Mouse (Mus musculus) adrenal gland, postnatal 10 days (tissue): ENCODE measurements around the gene Epn2. TPM values are rescaled to one million over a fixed set of nuclear protein-coding genes. Genes with fewer than 3 reads are reported as not detected.

Experiments used
- DNase-seq: peaks from one replicate; pipeline ENCODE4 v3.0.0; 2021; ENCODE audit warnings: mixed read lengths
- total RNA-seq, 2 experiments: library from RNA; stranded (reverse); gene quantifications; 2 replicates each; pipeline ENCODE4 v1.2.3; 2021

Epn2 gene
- total RNA-seq, 2 experiments from 2014 or later = 32.2 to 36.8 TPM

GRCm38 (mm10) chr11:61537362-61537761, 42.1 kb downstream of the Epn2 start:
- DNase-seq = no peak

- no peak for DNase-seq
These were observed 42.5 kb downstream of the Epn2 start for GRCm38 (mm10) chr11:61536952-61537351.

GRCm38 (mm10) chr11:61535530-61535929, 44.0 kb downstream of the Epn2 start:
- no peak for DNase-seq

DNA sequence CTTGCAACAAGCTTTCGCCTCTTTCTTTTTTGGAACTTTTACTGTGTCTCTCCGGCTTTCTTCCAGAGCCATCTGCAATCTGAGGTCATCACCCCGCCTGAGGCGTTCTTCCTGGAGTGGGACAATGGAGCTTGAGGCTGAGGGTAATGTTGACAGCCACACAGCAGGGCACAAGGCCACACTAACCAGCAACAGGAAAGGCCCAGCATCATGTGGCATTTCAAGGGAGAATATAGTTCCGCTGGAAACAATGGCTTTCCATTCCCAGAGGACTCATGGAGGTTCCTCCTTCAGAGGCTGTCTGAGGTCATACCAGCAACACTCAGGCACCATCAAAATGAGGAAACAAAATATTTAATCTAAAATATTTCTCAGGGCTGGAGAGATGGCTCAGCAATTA, 45.9 kb downstream of the Epn2 start:
- DNase-seq = peak; percentile 25

DNA sequence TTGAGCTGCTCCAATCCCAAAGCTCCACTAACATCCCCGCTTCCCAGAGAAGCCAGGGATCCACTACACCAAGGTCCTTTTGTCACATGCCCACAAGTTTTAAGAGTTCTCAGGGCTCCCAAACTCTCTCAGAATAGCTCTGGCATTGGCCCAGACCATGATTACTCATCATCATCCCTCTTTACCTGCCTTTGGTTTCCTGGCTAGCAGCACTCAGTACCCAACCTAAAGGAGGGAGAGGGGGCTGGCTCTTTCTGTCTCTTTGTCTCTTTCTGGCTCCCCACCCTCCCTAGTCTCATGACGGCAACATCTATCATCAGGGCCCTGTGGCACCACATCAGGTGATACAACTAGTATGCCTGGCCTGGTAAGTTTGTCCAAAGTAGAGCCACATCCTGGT, 46.7 kb downstream of the Epn2 start:
- DNase-seq = peak; percentile 31

- peak; percentile 26 for DNase-seq
These were observed 50.2 kb downstream of the Epn2 start for GRCm38 (mm10) chr11:61529268-61529713.

DNA sequence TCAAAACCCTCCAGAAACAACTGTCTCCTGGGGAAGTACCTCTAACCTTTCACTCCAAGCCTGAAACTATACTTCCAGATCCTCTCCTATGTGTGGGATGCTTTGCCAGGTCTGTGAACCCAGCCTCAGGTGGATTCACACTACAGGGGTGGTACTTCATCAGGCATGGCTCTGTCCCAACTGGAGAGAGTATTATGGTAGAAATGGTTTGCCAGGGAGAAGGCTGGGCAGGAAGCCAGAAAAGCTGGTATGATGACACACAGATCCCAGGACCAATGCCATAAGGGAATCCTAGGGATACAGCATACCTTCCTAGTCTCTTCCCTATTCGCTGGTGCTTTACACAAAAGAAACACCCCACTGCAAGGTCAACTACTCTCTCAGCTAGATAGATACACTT, 52.6 kb downstream of the Epn2 start:
- peak; percentile 62 for DNase-seq

- DNase-seq = no peak
These were observed 59.9 kb downstream of the Epn2 start for GRCm38 (mm10) chr11:61519484-61520107.

- DNase-seq = no peak
These were observed 60.6 kb downstream of the Epn2 start for GRCm38 (mm10) chr11:61518871-61519270.

- DNase-seq = no peak
These were observed 61.5 kb downstream of the Epn2 start for GRCm38 (mm10) chr11:61517971-61518370.

DNA sequence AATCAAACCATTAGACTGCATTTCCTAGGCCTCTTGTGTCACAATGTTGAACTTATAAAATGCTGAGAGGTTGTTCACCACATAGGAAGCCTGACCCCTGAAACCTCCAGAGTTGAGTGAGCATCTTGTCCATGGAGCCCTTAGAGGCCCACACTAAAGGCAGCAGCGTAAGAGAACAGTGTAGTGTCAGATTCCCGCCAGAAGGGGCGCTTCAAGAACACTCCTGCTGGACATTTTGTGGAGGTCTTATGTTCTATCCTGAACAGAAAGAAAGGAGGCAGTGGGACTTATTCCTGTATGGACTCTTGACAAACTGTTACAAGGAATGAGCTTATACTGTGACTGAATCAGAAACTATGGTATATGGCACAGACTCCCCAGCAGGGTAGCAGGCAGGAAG, 64.5 kb downstream of the Epn2 start:
- DNase-seq = peak; percentile 47

DNA sequence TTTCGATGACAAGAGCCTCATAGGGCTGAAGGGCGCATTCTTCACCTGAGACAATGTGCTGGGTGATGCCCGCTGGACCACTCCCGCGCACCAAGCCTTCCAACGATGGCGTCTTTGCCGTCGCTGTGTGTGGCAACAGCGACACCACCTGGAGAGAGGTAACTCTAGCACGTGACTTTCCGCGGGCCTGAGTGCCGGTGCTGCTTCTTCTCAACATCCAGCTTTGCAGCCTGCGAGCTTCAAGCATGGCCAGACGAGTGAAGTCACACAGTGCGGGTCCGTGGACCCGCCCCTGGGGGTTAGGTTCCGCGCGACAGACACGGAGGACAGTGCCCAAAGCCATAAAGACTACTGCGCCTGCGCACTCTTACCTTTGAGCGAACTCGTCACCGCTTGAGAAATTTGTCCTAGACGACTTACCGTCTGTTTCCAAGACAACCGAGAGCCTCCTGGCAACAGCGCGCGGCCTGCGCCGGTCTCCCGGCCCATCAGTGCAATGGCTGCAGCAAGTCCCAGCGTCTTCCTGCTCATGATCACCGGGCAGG, 74.7 kb downstream of the Epn2 start, which contains the start of gene B9d1:
B9d1 (plus strand) TSS at position 432 of the 545 bp plus-strand sequence.
- peak; percentile 94 for DNase-seq

- no peak for DNase-seq
These were observed 75.6 kb downstream of the Epn2 start for GRCm38 (mm10) chr11:61503933-61504332.

DNA sequence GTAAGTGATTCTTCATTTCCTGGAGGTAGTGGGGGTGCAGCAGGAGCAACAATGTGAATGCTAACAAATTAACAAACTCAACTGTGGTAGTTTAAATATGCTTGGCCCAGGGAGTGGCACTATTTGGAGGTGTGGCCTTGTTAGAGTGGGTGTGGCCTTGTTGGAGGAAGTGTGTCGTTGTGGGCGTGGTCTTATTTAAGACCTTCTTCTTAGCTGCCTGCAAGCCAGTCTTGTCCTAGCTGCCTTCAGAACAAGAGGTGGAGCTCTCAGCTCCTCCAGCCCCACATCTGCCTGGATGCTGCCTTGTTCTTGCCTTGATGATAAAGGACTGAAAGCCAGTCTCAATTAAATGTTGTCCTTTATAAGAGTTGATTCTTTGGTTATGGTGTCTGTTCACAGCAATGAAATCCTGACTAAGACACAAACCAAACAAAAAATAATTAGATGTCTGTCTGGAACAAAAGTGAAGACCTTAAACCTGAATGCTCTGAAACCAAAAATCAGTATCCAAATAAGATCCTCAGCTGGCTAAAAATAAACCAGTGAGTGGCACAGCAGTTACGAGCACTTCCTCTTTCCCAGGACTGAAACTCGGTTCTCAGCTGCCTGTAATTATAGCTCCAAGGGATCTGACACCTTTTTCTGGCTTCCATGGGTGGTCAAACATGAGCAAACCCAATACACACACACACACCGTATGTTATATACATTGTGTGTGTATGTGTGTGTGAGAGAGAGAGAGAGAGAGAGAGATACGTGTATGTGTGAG, 80.6 kb downstream of the Epn2 start:
- DNase-seq = no peak

DNA sequence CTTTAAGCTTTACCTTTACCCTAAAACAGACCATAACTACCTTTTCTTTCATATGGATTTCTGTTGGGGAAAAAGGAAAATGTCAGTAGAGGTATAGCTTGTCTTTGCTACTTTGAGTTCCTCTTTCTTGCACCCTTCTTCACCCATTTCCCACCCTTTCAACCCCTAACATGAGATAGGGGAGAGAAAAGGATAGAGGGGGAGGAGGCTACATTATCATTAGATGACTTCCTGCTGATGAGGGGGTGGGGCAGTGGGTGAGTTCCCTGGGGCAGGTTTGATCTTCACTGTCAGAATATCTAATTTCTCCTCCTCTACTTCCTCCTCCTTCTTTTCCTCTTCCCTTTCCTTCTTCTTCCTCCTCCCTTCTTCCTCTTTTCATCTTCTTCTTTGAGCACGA, 82.0 kb downstream of the Epn2 start:
- DNase-seq = no peak

DNA sequence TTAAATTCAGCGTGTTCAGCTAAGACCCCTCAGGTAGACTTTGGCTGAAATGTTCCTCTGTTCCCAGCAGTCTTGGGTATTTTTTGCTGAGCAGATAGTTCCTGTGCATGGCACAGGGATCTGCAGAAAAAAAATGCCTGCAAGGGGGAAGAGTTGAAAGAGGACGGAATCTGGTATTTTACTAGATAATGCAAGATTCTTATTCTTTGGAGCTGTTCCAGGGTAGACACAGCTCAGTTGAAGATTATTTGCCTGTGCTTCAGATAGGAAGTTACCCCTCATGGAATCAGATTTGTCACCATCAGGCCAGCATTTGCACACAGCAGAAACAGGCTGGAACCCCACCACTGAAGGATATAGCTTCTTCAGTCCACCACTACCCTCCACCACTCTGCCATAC, 84.0 kb downstream of the Epn2 start:
- DNase-seq = no peak

GRCm38 (mm10) chr11:61494129-61494997, 85.1 kb downstream of the Epn2 start, which contains the start of gene Mapk7:
Gene Mapk7, minus strand, starts transcription at chr11:61494406.
- peak; percentile 99 for DNase-seq

DNA sequence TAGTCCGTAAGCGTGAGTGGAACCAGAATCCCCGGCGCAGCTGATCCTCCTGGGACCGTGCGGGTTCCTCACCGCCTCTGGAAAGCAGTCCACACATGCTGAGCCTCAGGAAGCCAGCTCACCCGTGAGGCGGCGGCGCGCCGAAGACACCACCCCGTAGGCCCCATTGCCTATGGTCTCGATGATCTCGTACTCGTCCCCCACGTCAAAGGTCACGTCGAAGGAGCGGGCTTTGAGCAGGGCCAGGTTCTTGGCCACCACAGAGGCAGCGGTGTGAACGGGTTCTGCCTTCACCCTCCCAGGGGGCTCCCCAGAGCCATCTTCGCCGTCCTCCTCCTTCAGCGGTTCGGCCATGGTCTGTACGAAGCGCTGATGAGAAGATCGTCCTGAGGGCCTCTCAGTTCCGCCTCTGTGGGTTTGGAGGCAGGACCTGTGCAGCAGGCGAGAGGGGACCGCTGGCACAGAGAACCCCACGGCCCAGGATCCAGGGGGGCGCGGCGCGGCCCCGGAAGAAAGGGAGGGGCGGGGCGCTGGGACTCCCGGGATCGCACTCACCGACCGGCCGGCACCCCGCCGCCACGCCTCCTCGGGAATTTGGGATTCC, 85.9 kb downstream of the Epn2 start:
- peak; percentile 44 for DNase-seq

- no peak for DNase-seq
These were observed 86.6 kb downstream of the Epn2 start for GRCm38 (mm10) chr11:61492749-61493401.

DNA sequence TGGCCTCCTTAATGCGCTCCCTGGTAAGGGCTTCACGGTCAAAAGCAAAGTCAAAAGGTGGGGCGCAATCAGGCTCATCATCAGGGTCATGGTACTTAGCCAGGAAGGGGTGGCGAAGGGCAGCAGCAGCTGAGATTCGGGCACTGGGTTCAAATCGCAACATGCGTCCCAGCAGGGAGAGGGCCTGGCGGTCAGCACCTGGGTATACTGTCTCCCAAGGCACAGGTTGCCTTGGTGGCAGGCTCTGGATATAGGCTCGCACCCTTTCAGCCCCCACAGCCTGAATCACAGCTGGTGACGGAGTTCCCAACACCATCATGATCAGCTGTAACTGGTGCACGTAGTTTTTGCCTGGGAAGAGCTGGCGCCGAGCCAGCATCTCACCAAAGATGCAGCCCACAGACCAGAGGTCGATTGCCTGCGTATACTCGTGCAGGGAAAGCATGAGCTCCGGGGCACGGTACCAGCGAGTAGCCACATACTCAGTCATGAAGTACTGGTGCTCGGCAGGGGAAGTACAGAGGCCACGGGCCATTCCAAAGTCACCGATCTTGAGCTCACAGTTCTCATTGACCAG, 88.5 kb downstream of the Epn2 start:
- no peak for DNase-seq

GRCm38 (mm10) chr11:61489874-61490273, 89.6 kb downstream of the Epn2 start:
- DNase-seq = no peak
